Mouse (Mus musculus) heart, adult 2 months (tissue): Measurements from ENCODE around the gene Coro6.
A peak's percentile ranks its signal among the peaks of the same experiment; 100 is the strongest.

Experiments
- CTCF ChIP-seq: fragments of 200-600 bp; IDR thresholded peaks from 2 replicates; pipeline ENCODE4 v1.8.1; 2022; ENCODE audit warnings: antibody characterized with exemption, mild to moderate bottlenecking, moderate library complexity
- POLR2A ChIP-seq: fragments of 200-500 bp; IDR thresholded peaks from 2 replicates; pipeline ENCODE4 v1.6.1; 2011; ENCODE audit warnings: mild to moderate bottlenecking, low read depth, low read length, control low read depth; ENCODE audit not compliant: insufficient read depth

GRCm38 (mm10) chr11:77462283-77463100, at the start of gene Coro6:
- TF ChIP-seq CTCF (peak; percentile 44), POLR2A (peak; percentile 60)
